Mouse (Mus musculus) kidney, adult 2 months (tissue): ENCODE results near the gene Lyz2. TPM values are rescaled to one million over a fixed set of nuclear protein-coding genes. Genes with fewer than 3 reads are reported as not detected.
"Not testable (repeated sequence)": the region's sequence is repeated elsewhere in the genome, so short reads cannot be mapped to it uniquely, and the experiment has no call there.

Experiments
- DNase-seq: peaks from one replicate; pipeline ENCODE4 v3.0.0; 2021
- H3K27ac ChIP-seq: fragments of 200-500 bp; 2 replicates; pipeline ENCODE4 v1.5.1; 2012; ENCODE audit warnings: low read depth, low read length, control low read depth, inconsistent platforms; ENCODE audit not compliant: insufficient read depth
- H3K27me3 ChIP-seq: fragments of 200-500 bp; replicated peaks from 2 replicates; pipeline ENCODE4 v1.6.1; 2012; ENCODE audit warnings: mild to moderate bottlenecking, moderate library complexity, low read length, inconsistent platforms; ENCODE audit not compliant: control insufficient read depth, insufficient read depth
- H3K36me3 ChIP-seq: fragments of 200-500 bp; 2 replicates; pipeline ENCODE4 v1.6.1; 2012; ENCODE audit warnings: mild to moderate bottlenecking, moderate library complexity, low read length, inconsistent platforms; ENCODE audit not compliant: control insufficient read depth, insufficient read depth
- H3K4me1 ChIP-seq: fragments of 200-500 bp; 2 replicates; pipeline ENCODE4 v1.6.1; 2011; ENCODE audit warnings: low read length; ENCODE audit not compliant: control insufficient read depth, insufficient read depth
- H3K4me3 ChIP-seq: fragments of 200-500 bp; 2 replicates; pipeline ENCODE4 v1.5.1; 2011; ENCODE audit warnings: mild to moderate bottlenecking, low read depth, low read length, control low read depth; ENCODE audit not compliant: insufficient read depth
- CTCF ChIP-seq: fragments of 200-500 bp; conservative IDR thresholded peaks from 2 replicates; pipeline ENCODE4 v1.5.1; 2011; ENCODE audit warnings: low read depth, mild to moderate bottlenecking, control low read depth, low read length, moderate library complexity, mixed read lengths; ENCODE audit not compliant: insufficient read depth, insufficient read length
- POLR2A ChIP-seq: fragments of 200-500 bp; IDR thresholded peaks from one replicate; pipeline ENCODE4 v1.6.1; 2011; ENCODE audit warnings: low read depth, low read length, control low read depth
- WGBS: fragments of 180-500 bp; shearing (Covaris S2); methylation state at CpG from one replicate; pipeline ENCODE4 v1.1.7; 2018; 5-methylcytosine and 5-hydroxymethylcytosine counted together
- polyA plus RNA-seq: library from polyadenylated mRNA; depleted of rRNA; stranded (reverse); fragments of >200 nt; gene quantifications from 2 replicates; pipeline ENCODE4 v1.2.3, GENCODE M21; 2012

Lyz2 gene
- polyA plus RNA-seq, 1 experiment = 101 TPM

DNA sequence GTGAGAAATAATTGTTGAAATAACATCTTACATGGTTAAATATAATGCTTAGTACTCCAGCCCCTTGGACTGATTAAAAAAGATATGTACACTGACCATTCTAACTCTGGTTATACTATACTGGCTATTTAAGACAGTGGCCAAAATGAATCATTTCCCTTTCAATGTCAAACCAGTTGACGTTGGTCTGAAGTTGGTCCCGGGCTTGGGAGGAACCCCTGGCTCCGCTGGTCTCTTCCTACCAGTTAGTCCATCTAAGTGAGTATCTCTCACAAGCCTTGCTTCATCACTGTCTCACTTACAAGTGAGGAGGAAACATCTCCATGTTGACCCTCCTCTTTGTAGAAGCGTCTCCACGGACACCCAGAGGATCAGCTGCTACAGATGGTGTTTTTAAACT, 22.2 kb upstream of the Lyz2 start:
- TF ChIP-seq POLR2A (no peak), CTCF (no peak)
- H3K27ac ChIP-seq = no peak overlapping the region
- no peaks in the 10 kb centered on the region for H3K36me3 ChIP-seq
- H3K27me3 ChIP-seq = no peaks in the 10 kb centered on the region
- no peak for DNase-seq
- H3K4me1 ChIP-seq = no peaks in the 10 kb centered on the region
- no peak overlapping the region for H3K4me3 ChIP-seq
- WGBS = 83% methylated on average over 5 of the region's 5 CpGs

DNA sequence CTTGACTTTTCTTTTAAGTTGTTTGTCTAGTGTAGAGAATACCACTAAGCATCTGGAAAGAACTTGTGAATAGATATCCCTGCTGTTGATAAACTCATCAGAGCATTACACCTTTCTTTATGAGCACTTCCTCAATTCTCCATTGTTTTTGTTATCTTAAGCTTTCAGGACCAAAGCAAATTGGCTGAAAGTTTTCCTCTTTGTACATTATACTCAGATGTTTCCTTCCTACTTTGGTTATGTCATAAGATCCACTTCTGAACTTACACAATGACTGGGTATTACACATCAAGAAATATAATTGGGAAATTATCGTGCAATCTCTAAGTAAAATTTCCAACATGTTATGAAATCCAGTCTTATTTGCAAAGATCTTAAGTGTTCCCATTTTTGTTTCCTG, 19.6 kb upstream of the Lyz2 start:
- Histone ChIP-seq H3K36me3 (no peaks in the 10 kb centered on the region), H3K27ac (no peak overlapping the region), H3K4me3 (no peak overlapping the region), H3K27me3 (no peaks in the 10 kb centered on the region), H3K4me1 (no peaks in the 10 kb centered on the region)
- TF ChIP-seq POLR2A = no peak
- TF ChIP-seq CTCF = no peak
- 85% methylated on average over 1 of the region's 1 CpGs for WGBS
- no peak for DNase-seq

- Histone ChIP-seq H3K4me1 (no peaks in the 10 kb centered on the region), H3K27ac (no peak overlapping the region), H3K36me3 (no peaks in the 10 kb centered on the region), H3K27me3 (no peaks in the 10 kb centered on the region), H3K4me3 (no peak overlapping the region)
- DNase-seq = no peak
- WGBS = 77% methylated on average over 5 of the region's 5 CpGs
- TF ChIP-seq POLR2A (no peak), CTCF (no peak)
Measured at GRCm38 (mm10) chr10:117299901-117300520, 17.9 kb upstream of the Lyz2 start.

DNA sequence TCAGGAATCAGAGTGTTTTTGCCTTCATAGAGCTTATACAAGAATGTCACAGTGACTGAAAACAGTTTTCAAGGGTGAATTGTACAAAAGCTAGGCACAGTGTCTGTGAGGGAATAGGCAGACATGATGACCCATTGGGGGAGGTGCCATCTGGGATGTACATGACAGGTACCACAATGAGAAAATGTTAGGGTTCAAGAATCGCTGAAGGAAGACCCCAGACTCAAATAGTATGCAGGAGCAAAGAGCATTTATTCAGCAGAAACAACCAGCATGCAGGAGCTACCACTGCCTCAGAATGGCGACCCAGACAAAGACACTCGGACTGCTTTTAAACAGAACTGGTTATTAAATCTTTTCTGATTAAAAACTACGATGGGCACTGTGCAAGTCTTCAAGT, 17.0 kb upstream of the Lyz2 start:
- TF ChIP-seq POLR2A = no peak
- TF ChIP-seq CTCF = no peak
- WGBS = 85% methylated on average over 4 of the region's 4 CpGs
- no peak overlapping the region for H3K27ac ChIP-seq
- DNase-seq = no peak
- no peak overlapping the region for H3K4me3 ChIP-seq
- no peaks in the 10 kb centered on the region for H3K4me1 ChIP-seq
- H3K36me3 ChIP-seq = no peaks in the 10 kb centered on the region
- no peaks in the 10 kb centered on the region for H3K27me3 ChIP-seq

DNA sequence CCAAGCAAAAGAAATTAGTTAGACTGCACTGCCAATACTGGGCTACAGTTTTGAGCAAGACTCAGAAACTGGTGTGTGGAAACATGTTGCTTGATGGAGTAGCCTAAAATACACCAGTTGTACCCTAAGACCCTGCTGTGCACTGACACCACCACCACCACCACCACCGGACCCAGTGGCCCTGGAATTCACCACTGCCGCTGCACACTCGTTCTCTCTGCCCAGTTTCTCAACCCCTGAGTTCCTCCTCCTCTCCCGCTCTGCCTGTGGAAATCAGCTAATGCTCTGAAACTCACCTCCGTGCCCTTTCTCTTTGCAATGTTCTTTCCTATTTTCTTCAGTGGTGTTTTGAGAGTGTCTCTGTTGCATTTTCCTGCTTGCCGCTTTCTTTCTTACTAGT, 16.2 kb upstream of the Lyz2 start:
- WGBS = 79% methylated on average over 6 of the region's 6 CpGs
- Histone ChIP-seq H3K36me3 (no peaks in the 10 kb centered on the region), H3K27me3 (no peaks in the 10 kb centered on the region), H3K27ac (no peak overlapping the region), H3K4me3 (no peak overlapping the region), H3K4me1 (no peaks in the 10 kb centered on the region)
- TF ChIP-seq CTCF (no peak), POLR2A (no peak)
- DNase-seq = no peak

GRCm38 (mm10) chr10:117292671-117293070, 10.6 kb upstream of the Lyz2 start, which contains the start of gene Lyz1:
Gene Lyz1 (minus strand): TSS chr10:117292868.
- Histone ChIP-seq H3K27ac (no peak within 1 kb of the TSS), H3K4me3 (no peak within 1 kb of the TSS), H3K4me1 (no peaks in the 10 kb centered on the region), H3K27me3 (no peaks in the 10 kb centered on the region), H3K36me3 (no peaks in the 10 kb centered on the region)
- DNase-seq = no peak
- TF ChIP-seq POLR2A (no peak), CTCF (no peak)
- 65% methylated on average over 5 of the region's 5 CpGs for WGBS

DNA sequence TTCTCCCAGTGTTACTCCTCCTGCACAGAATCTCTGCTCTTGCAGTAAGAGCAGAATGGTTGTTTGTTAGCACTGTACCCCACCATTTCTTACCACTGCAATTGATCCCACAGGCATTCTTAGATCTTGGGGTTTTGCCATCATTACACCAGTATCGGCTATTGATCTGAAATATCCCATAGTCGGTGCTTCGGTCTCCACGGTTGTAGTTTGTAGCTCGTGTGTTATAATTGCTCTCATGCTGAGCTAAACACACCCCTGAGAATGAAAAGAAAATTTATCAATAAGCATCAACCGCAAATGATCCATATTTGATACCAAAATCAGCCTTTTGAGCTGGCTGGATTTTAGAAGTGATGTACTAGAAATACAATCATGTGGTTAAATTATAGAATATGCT, 8.8 kb upstream of the Lyz2 start:
- not testable (repeated sequence) for H3K36me3 ChIP-seq, H3K4me1 ChIP-seq, H3K27me3 ChIP-seq, H3K4me3 ChIP-seq, H3K27ac ChIP-seq, DNase-seq
- WGBS = 91% methylated on average over 6 of the region's 6 CpGs
